Mouse (Mus musculus) heart, adult 2 months (tissue): ENCODE results near the gene Capn1. TPM values are rescaled to one million over a fixed set of nuclear protein-coding genes. Genes with fewer than 3 reads are reported as not detected.

Experiments used
- DNase-seq, 2 experiments: peaks; one replicate each; pipeline ENCODE4 v3.0.0; 2021
- H3K27ac ChIP-seq: fragments of 200-600 bp; 2 replicates; pipeline ENCODE4 v1.8.1; 2022
- H3K27me3 ChIP-seq: fragments of 200-500 bp; 2 replicates; pipeline ENCODE4 v1.6.1; 2012; ENCODE audit warnings: mild to moderate bottlenecking, low read length, inconsistent platforms, mixed read lengths; ENCODE audit not compliant: control insufficient read depth, insufficient read depth
- H3K36me3 ChIP-seq: fragments of 200-500 bp; 2 replicates; pipeline ENCODE4 v1.6.1; 2012; ENCODE audit warnings: low read length, inconsistent platforms; ENCODE audit not compliant: control insufficient read depth, insufficient read depth
- H3K4me1 ChIP-seq: fragments of 200-500 bp; 2 replicates; pipeline ENCODE4 v1.6.1; 2011; ENCODE audit warnings: low read length; ENCODE audit not compliant: control insufficient read depth, insufficient read depth
- H3K4me3 ChIP-seq: fragments of 200-600 bp; 2 replicates; pipeline ENCODE4 v1.8.1; 2022
- H3K79me2 ChIP-seq: fragments of 200-500 bp; replicated peaks from 2 replicates; pipeline ENCODE4 v1.6.1; 2012; ENCODE audit warnings: mild to moderate bottlenecking, inconsistent platforms, low read length, moderate library complexity, mixed read lengths; ENCODE audit not compliant: control insufficient read depth, insufficient read depth
- H3K9ac ChIP-seq: fragments of 200-500 bp; 2 replicates; pipeline ENCODE4 v1.6.1; 2012; ENCODE audit warnings: low read depth, mild to moderate bottlenecking, control low read depth, inconsistent platforms, low read length, mixed read lengths
- CTCF ChIP-seq: fragments of 200-600 bp; IDR thresholded peaks from 2 replicates; pipeline ENCODE4 v1.8.1; 2022; ENCODE audit warnings: antibody characterized with exemption, mild to moderate bottlenecking, moderate library complexity
- EP300 ChIP-seq: fragments of 200-500 bp; IDR thresholded peaks from 2 replicates; pipeline ENCODE4 v1.6.1; 2011; ENCODE audit warnings: low read depth, low read length, control low read depth; ENCODE audit not compliant: insufficient read depth
- POLR2A ChIP-seq: fragments of 200-500 bp; IDR thresholded peaks from 2 replicates; pipeline ENCODE4 v1.6.1; 2011; ENCODE audit warnings: mild to moderate bottlenecking, low read depth, low read length, control low read depth; ENCODE audit not compliant: insufficient read depth
- WGBS: fragments of 180-500 bp; shearing (Covaris S2); methylation state at CpG from one replicate; pipeline ENCODE4 v1.1.7; 2018; 5-methylcytosine and 5-hydroxymethylcytosine counted together
- intact Hi-C: fragments of 180-260 bp; cut with DNase I; formaldehyde crosslinking; loops from one replicate; pipeline ENCODE4 v1.15.1; 2025
- polyA plus RNA-seq: library from polyadenylated mRNA; depleted of rRNA; stranded (reverse); fragments of >200 nt; gene quantifications from 2 replicates; pipeline ENCODE4 v1.2.3, GENCODE M21; 2012
- total RNA-seq, 2 experiments: library from RNA; stranded (reverse); gene quantifications; 2 replicates each; pipeline ENCODE4 v1.2.3; 2021

The Capn1 gene
- total and polyA plus RNA-seq, 3 experiments = 21.5 to 26.8 (median 26.4) TPM

DNA sequence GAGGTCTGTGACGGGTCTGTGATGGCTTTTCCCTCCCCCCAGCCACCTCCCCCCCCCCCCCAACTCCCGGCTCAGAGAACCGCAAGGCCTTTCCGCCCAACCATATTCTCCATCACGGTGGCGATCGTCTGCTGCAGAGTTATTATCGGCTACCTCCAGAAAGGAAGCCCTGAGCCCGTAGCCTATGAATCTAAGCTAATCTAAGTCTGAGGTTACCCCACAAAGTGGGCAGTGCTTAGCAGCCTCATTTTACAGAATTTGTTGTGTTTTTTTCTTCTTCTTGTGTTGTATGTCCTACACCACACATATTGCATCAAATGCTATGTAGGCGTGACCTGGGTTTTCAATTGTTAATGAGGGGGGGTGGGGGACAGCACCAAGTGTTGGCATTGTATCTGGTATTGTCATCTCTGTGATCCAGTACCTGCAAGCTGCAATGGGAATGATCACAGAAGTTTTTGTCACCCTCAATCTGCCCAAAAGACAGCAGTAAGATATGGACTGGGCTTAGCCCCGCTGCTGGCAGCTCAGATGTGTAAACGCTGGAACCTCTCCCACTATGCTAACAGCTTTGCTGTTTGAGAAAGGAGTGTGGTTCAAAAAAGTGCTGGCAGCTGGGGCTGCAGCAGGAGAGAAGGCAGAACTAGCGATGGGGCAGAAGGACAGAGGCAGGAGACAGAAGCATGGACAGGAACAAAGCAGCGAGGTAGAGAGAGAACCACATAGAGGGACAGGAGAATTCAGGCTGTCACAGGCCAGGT, 15.0 kb upstream of the Capn1 start:
- TF ChIP-seq POLR2A (no peak), CTCF (no peak)
- intact Hi-C loops = no loop called here
- Histone ChIP-seq H3K9ac (no peak overlapping the region), H3K4me3 (no peak overlapping the region), H3K27me3 (no peaks in the 10 kb centered on the region), H3K4me1 (no peaks in the 10 kb centered on the region), H3K79me2 (no peaks in the 10 kb centered on the region), H3K36me3 (no peaks in the 10 kb centered on the region), H3K27ac (no peak overlapping the region)
- WGBS = 65% methylated on average over 14 of the region's 14 CpGs
- no peak for DNase-seq

- intact Hi-C loops = no loop called here
- Histone ChIP-seq H3K9ac (no peak overlapping the region), H3K79me2 (no peaks in the 10 kb centered on the region), H3K4me3 (no peak overlapping the region), H3K36me3 (no peaks in the 10 kb centered on the region), H3K4me1 (no peaks in the 10 kb centered on the region), H3K27me3 (no peaks in the 10 kb centered on the region), H3K27ac (no peak overlapping the region)
- no peak for TF ChIP-seq CTCF
- TF ChIP-seq EP300 = no peak
- TF ChIP-seq POLR2A = no peak
- no peak for DNase-seq
- 73% methylated on average over 9 of the region's 9 CpGs for WGBS
Measured at GRCm38 (mm10) chr19:6029426-6029825, 13.7 kb upstream of the Capn1 start.

- no peaks in the 10 kb centered on the region for H3K79me2 ChIP-seq
- H3K27ac ChIP-seq = no peak overlapping the region
- no peaks in the 10 kb centered on the region for H3K27me3 ChIP-seq
- no peak overlapping the region for H3K9ac ChIP-seq
- H3K4me3 ChIP-seq = no peak overlapping the region
- H3K36me3 ChIP-seq = no peaks in the 10 kb centered on the region
- DNase-seq = no peak
- TF ChIP-seq CTCF (no peak), EP300 (no peak), POLR2A (no peak)
- H3K4me1 ChIP-seq = no peaks in the 10 kb centered on the region
- 65% methylated on average over 6 of the region's 6 CpGs for WGBS
- intact Hi-C loops = no loop called here
Measured at GRCm38 (mm10) chr19:6028991-6029390, 13.3 kb upstream of the Capn1 start.

- Histone ChIP-seq H3K79me2 (no peaks in the 10 kb centered on the region), H3K36me3 (no peaks in the 10 kb centered on the region), H3K9ac (no peak overlapping the region), H3K27me3 (peaks cover 3% of the 10 kb centered on the region; the same call in 1 of the 2 replicates), H3K4me1 (no peaks in the 10 kb centered on the region), H3K4me3 (no peak overlapping the region), H3K27ac (no peak overlapping the region)
- intact Hi-C loops = no loop called here
- TF ChIP-seq CTCF (no peak), POLR2A (no peak), EP300 (no peak)
- 65% methylated on average over 7 of the region's 7 CpGs for WGBS
- no peak for DNase-seq
Measured at GRCm38 (mm10) chr19:6023930-6024329, 8.2 kb upstream of the Capn1 start.

- Histone ChIP-seq H3K4me3 (no peak overlapping the region), H3K9ac (no peak overlapping the region), H3K36me3 (no peaks in the 10 kb centered on the region), H3K79me2 (no peaks in the 10 kb centered on the region), H3K4me1 (no peaks in the 10 kb centered on the region), H3K27ac (no peak overlapping the region), H3K27me3 (peaks cover 3% of the 10 kb centered on the region; the same call in 1 of the 2 replicates)
- intact Hi-C loops = no loop called here
- 66% methylated on average over 8 of the region's 8 CpGs for WGBS
- DNase-seq = no peak
- TF ChIP-seq EP300 = no peak
- TF ChIP-seq CTCF = no peak
- no peak for TF ChIP-seq POLR2A
Measured at GRCm38 (mm10) chr19:6023059-6023458, 7.4 kb upstream of the Capn1 start.

- H3K4me3 ChIP-seq = no peak overlapping the region
- peaks cover 3% of the 10 kb centered on the region; the same call in 1 of the 2 replicates for H3K27me3 ChIP-seq
- H3K27ac ChIP-seq = no peak overlapping the region
- WGBS = 48% methylated on average over 3 of the region's 3 CpGs
- no peak overlapping the region for H3K9ac ChIP-seq
- 0 out of 2 replicates have a peak, but pooled peaks have one; percentile 6 for TF ChIP-seq CTCF
- TF ChIP-seq EP300 = no peak
- no peak for TF ChIP-seq POLR2A
- DNase-seq = no peak
- intact Hi-C loops = no loop called here
- no peaks in the 10 kb centered on the region for H3K4me1 ChIP-seq
- no peaks in the 10 kb centered on the region for H3K79me2 ChIP-seq
- H3K36me3 ChIP-seq = no peaks in the 10 kb centered on the region
Measured at GRCm38 (mm10) chr19:6020276-6020675, 4.6 kb upstream of the Capn1 start.
